Mouse (Mus musculus) lung, postnatal 25 days (tissue): ENCODE measurements around the gene Ell.

Source experiments
- DNase-seq: peaks from one replicate; pipeline ENCODE4 v3.0.0; 2022; ENCODE audit warnings: low spot score

Gene Ell

GRCm38 (mm10) chr8:70539077-70539813, at the start of gene Ell:
Ell (plus strand) TSS chr8:70539457.
- DNase-seq, result peak; percentile 100

DNA sequence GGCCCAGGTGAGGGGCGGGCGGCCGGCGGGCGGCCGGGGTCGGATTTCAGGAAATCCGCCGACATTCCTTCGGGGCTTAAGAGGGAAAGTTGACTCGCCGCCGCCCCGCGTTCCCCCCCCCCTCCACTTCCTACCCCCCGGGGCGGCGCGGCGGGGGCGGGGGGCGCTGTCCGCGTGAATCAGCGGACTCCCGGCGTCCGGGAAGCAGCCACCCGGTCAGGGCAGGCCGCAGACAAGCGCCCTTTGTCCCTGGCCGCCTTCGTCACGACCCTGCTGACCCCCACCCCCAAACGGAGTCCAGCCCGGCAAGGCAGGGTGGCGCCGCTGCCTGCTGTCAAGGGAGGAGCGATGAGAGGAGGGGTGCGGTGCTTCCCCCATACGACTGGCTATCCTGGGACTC, 49.7 kb upstream of the Ell start:
- no peak for DNase-seq

DNA sequence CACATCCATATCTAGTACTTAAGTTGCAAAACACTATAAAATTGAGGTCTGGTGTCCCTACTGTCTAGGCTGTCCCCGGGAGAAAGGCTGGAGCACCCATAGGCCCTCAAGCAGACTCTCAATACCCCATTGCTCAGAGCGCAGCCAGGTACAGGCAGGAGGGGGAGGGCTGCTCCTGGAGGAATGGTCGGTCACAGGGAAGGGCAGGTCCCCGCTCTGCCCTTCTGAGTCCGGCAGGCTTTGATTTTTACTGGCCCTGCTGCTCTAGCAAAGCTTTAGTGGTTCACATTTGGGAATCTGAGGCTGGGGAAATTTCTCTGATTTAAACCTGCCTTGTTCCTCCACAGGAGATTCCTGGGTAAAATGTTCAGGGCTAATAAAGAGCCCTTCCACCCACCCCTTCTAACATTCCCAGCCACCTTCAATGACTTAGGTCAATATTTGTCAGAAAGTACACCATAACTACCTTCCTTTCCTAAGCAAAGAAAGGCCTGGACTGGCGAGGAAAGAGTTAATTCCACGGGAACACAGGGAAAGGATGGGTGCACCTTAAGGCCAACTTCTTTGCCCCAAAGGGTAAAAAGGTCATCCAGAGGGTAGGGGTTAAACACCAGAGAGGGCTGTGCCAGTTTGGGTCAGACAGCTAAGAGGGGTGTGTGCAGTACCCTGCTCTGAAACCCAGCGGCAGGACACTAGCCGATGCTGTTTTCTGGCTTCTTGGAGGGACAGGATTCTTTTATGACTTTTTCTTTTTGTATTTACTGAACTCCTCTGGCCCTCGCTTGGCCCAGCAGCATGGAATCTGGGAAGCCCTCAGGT, 49.0 kb upstream of the Ell start:
- no peak for DNase-seq

- no peak for DNase-seq
Observed at GRCm38 (mm10) chr8:70490880-70491495, 48.3 kb upstream of the Ell start.

DNA sequence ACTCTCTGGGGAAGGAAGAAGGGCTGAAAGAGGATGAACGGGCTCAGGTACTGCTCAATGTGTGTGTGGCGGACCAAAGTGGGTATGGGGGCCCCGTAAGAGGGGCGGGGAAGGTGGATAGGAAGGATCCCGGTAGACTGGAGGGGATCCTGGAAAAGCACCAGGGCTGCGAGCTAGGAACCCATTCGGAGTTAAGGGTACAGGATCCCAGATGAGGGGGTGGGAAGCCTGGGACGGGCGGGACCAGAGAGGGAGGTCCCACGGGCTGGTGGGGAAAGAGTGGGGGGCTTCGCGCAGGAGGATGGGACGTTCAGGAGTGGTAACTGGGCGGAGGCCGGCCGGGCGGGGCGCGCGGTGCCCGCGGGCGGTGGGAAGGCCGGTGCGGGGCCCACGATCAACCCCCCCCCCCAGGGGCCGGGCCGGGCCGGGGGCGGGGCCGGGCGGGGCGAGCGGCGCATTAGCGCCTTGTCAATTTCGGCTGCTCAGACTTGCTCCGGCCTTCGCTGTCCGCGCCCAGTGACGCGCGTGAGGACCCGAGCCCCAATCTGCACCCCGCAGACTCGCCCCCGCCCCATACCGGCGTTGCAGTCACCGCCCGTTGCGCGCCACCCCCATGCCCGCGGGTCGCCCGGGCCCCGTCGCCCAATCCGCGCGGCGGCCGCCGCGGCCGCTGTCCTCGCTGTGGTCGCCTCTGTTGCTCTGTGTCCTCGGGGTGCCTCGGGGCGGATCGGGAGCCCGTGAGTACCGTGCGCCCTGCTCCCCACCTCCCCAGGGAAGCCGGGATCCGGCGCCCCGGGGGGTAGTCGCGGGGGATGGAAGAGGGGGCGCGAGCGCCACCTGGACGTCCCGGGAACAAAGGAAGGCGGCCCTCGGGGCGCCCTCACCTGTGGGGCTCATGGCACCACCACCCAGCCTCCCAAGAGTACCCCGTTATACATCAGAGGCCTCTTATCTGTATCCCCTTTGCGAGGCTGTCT, 46.3 kb upstream of the Ell start, which contains the start of gene Crlf1:
Gene Crlf1 (plus strand): TSS at position 495 of the 977 bp plus-strand sequence.
- DNase-seq, result no peak

- DNase-seq, result no peak
Observed at GRCm38 (mm10) chr8:70493692-70494415, 45.4 kb upstream of the Ell start.

- DNase-seq, result no peak
Observed at GRCm38 (mm10) chr8:70494416-70494945, 44.8 kb upstream of the Ell start.

GRCm38 (mm10) chr8:70495001-70495770, 44.1 kb upstream of the Ell start:
- DNase-seq, result no peak

DNA sequence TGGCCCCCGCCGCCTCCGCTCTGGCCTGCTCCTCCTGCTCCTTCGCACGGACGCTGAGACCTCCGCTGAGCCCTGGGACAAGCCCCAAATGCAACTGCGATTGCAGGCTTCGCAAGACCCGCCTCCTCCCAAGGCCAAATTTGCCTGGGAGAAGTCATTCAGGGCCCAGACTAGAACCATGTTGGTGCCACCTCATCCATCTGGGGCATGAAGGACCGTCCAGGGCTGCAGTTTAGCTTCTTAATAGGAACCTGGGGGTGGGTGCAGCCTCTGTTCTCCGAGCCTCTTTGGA, 43.5 kb upstream of the Ell start:
- no peak for DNase-seq

DNA sequence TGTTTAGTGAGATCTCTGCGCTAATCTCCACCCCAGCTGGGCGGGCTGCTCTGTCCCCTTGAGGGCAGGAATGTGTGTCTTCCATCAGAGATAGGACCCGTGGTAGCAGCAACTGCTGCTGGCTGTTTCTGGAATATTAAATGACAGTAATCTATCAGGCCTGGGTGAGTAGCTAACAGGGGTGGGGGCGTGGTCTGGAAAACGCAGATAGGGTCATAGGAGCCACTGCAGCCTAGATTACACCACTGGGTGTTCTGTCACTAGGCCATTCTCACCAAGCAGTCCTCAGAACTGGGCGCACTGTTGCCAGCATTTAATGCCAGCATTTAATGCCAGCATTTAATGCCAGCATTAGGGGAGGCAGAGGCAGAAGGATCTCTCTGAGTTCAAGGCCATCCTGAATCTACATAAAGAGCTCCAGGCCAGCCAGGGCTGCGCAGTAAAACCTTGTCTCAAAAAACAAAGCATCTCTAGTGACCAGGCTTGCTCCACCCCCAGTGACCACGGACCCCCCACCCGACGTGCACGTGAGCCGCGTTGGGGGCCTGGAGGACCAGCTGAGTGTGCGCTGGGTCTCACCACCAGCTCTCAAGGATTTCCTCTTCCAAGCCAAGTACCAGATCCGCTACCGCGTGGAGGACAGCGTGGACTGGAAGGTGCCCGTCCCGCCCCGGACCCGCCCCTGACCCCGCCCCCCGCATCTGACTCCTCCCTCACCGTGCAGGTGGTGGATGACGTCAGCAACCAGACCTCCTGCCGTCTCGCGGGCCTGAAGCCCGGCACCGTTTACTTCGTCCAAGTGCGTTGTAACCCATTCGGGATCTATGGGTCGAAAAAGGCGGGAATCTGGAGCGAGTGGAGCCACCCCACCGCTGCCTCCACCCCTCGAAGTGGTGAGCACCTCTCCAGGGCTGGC, 38.6 kb upstream of the Ell start:
- DNase-seq, result no peak

DNA sequence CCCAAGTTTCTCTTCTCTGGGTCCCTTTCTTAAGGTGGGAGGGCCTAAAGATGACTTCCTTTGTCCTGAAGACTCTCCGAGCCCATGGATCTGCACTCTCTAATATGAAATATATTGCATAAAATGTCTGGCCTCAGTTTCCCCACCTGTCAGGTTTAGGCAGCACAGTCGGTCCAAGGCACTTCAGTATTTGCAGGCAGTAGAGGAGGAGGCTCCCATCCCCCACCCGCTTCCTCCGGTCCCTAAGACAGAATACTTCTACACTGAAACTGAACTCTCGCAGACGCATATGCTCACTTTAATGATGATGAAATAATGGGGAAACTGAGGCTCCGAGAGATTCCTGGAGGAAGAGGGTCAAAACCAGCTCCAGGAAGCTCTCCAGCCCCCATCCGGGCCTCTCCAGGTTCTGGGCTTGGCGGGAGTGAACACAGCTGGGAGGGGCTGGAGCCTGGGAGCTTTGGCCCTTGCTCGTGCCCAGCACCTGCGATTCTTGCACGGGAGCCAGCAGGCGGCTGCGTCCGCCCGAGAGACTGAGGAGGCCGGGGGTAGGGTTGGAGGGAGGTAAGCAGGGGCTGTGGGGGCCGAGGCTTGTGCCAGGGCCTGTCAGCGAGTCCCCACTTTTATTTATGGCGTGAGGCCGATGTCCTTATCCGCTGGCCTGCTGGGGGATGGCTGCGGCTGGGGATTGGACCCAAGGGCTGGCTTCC, 37.3 kb upstream of the Ell start:
- no peak for DNase-seq

GRCm38 (mm10) chr8:70502540-70502939, 36.7 kb upstream of the Ell start:
- no peak for DNase-seq

- peak; percentile 62 for DNase-seq
Observed at GRCm38 (mm10) chr8:70503062-70503750, 36.1 kb upstream of the Ell start.

- DNase-seq, result peak; percentile 54
Observed at GRCm38 (mm10) chr8:70504291-70504716, 35.0 kb upstream of the Ell start.

DNA sequence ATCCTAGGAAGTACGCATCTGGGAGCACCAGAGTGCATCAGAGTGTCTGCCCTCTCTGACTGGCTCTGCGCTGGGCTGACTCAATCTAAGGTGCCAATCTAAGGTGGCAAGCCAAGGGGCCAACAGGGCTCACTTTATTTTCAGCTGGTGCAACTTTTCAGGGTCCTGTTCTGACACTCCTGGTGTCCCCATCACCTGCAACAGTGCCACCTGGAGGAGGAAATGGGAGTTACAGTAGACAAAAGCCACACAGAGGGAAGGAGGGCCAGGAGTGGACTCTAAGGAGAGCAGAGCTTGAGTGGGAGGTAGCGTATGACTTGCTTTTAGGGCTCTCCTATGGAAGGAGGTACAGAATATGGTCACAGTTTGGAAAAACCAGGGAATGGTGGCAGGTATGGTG, 34.4 kb upstream of the Ell start:
- peak; percentile 78 for DNase-seq

- DNase-seq, result no peak
Observed at GRCm38 (mm10) chr8:70505698-70506327, 33.4 kb upstream of the Ell start.

DNA sequence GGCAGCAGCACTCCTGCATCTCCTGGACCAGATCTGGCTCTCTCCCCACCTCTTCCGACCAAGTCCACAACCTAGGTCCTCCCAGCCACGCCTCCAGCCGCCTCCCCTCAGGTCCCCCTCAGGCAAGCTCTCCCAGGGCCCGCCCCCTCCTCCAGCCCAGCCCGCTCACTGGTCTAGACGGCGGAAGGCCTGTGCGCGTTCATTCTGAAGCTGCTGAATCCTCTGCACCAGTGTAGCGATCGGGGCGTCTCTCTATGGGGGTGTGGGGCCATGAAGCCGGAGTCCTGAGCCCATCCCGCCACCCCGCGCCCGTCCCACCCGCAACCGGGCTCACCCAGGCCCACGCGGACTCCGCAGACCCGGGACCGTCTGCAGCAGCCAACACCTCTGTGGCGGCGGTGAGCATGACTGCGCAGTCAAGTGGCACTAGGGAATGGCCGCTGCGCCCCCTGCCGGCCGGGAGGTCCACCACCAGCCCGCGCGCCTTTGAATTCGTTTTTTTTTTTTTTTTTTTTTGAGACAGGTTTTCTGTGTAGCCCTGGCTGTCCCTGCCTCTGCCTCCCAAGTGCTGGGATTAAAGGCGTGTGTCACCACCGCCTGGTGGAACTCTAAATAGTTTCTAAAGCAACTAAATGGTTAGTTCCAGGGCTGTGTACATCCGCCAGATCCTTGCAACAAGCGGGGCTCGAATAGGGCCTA, 32.8 kb upstream of the Ell start, which contains the start of gene Rex1bd:
Gene Rex1bd (minus strand): TSS at position 425 of the 699 bp plus-strand sequence.
- peak; percentile 94 for DNase-seq
